Mouse (Mus musculus) urinary bladder, postnatal 10 days (tissue): ENCODE results near the gene Fgf23.

Source experiments
- DNase-seq: peaks from one replicate; pipeline ENCODE4 v3.0.0; 2022; ENCODE audit warnings: low spot score

Gene Fgf23

DNA sequence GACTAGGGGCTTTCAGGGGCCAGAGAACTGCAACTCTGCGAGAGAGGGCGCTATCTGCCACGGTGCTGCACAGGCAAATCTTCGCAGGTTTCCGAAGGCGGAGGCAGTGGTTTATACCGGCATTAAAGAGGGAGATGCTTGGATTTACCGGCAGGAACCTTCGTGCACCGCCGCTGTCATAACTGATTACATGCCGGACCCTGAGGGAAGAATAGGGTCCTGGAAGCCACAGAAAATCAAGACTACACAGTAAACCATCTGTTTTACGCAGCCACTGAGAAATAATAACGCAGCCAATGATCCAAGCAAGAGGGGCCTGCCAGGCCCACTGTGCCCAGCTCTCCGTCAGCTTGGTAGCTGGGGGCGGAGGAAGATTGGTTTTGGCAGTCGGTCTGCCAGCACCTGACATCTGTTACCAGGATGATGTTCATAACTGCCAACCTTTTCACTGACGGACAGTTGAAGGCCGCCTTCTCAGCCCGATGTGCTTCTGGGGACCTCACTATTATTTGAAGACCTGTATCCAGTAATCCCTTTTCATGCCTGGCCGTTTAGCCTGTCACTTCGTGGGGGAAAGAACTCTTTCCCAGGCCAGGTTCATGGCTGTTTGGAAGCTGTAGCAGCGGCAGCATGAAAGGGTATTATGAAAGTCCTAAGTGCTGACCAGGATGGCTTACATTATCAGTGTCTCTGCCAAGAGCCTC is 42.2 kb downstream of the Fgf23 start:
- DNase-seq = no peak

DNA sequence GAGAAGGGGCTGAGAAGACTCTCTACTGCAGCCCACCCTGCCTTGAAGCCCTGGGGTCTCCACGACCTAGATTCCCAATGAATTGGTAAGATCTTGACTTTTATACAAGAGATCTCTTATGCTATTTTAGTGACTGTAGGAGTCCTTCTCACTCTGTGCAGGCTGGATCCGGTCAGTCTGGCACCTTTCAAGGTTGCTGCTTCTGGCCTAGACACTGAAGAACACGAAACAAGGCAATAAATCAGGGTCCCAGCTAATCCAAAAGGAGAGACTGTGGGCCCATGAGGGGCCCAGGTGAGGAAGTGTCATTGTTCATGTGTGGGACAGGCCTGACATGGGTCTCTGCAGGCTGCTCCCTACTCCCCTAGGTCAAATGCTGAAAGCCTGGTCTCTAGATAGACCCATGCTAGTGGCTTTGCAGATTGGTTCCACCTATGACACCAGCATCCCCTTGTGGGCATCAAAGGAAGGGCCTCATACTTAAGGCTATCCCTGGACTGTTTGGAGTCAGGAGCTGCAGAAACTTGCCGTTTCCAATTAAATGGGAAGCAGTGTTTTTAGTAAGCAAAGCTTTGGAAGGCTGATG is 49.6 kb downstream of the Fgf23 start:
- DNase-seq = no peak

DNA sequence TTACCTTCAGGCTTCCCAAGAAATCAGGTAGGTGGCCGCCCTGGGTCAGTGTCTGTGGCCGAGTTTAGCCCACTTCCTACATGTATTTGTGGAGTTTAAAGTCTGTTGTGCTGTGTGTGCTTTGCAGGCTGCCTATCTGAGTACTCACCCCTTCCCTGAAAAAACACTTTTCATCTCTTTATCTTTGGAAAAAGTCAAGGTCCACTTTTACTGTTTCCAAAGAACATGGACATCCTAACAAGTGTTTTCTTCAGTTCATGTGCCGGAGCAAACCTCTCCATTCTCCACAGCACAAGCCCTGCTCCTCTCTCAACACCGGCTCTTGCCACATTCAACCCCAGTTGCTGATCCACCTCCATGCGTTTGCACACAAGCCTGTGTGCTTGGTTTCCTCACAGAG is 50.3 kb downstream of the Fgf23 start:
- no peak for DNase-seq

DNA sequence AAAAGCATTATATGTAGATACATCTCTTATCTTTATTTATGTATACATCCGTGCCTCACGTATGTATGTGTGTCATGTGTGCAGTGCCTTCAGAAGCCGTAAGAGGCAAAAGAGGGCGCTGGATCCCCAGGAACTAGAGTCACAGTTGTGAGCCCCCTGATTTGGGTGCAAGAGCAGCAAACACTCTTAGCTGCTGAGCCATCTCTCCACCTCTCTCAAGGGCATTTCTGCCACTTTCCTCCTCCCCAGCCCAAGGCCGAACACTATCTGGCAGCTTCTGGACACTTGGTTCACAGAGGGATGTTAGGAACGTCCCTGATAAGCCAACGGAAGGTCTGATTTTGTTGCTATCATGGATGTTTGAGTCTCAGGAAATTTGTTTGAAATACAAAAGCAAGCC is 50.8 kb downstream of the Fgf23 start:
- no peak for DNase-seq

DNA sequence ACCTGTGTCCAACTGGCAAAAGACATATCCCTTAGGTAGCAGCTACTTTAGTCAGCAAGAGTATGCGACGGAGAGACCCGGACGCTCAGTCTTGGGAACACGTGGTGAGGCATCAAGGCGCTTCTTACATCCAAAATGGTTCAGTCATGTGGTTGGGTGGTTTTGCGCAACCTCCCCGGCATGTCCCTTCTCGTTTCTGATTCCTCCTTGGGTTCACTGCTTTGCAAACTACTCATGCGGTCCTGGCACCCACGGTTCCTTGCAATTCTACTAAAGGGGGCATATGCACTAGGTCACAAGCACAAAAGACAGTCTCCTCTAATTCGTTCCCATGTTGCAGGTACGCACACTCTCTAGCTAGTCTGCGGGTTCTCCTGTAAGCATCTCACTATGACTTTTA is 57.0 kb downstream of the Fgf23 start:
- no peak for DNase-seq

DNA sequence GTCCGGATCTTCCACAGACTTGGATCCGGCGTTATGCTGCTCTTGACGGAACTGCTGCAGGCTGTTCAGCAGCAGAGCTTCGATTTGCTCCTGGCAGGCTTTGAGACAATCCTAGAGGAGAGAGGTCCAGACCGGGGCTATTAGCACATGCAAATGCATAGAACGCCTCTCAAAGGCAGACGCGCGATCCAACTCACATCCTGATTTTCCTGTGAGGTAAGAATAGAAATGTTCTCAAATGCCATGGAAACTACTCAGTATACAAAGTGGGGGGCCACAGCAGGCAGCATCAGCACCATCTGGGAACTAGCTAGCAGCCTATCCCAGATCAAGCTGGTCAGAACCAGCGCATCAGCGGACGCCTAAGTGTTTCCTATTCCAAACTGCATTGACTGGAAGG is 57.7 kb downstream of the Fgf23 start:
- no peak for DNase-seq
